Mouse (Mus musculus): ENCODE results near the gene Rchy1.
"Not testable (repeated sequence)": the region's sequence is repeated elsewhere in the genome, so short reads cannot be mapped to it uniquely, and the experiment has no call there.

Rchy1 gene

GRCm38 (mm10) chr5:91960606-91961254 is 2.1 kb downstream of the Rchy1 start:
- DNase-seq (ENCODE audit: extremely low read depth, low read depth, low spot score), result peak; percentile 68

- DNase-seq (ENCODE audit: extremely low read depth, low read depth, low spot score), result no peak
These were observed 2.9 kb downstream of the Rchy1 start for GRCm38 (mm10) chr5:91959986-91960385.

- DNase-seq (ENCODE audit: extremely low read depth, low read depth, low spot score), result no peak
These were observed 3.8 kb downstream of the Rchy1 start for GRCm38 (mm10) chr5:91959096-91959495.

- no peak for DNase-seq (ENCODE audit: extremely low read depth, low read depth, low spot score)
These were observed 5.7 kb downstream of the Rchy1 start for GRCm38 (mm10) chr5:91956991-91957760.

GRCm38 (mm10) chr5:91951404-91951803 is 11.5 kb downstream of the Rchy1 start:
- DNase-seq (ENCODE audit: extremely low read depth, low read depth, low spot score), result no peak

GRCm38 (mm10) chr5:91949441-91949840 is 13.4 kb downstream of the Rchy1 start:
- no peak for DNase-seq (ENCODE audit: extremely low read depth, low read depth, low spot score)

GRCm38 (mm10) chr5:91947008-91947407 is 15.9 kb downstream of the Rchy1 start:
- DNase-seq (ENCODE audit: extremely low read depth, low read depth, low spot score), result no peak

- not testable (repeated sequence) for DNase-seq (ENCODE audit: extremely low read depth, low read depth, low spot score)
These were observed 17.3 kb downstream of the Rchy1 start for GRCm38 (mm10) chr5:91945609-91946008.

GRCm38 (mm10) chr5:91913231-91913630 is 49.6 kb downstream of the Rchy1 start:
- no peak for DNase-seq (ENCODE audit: extremely low read depth, low read depth, low spot score)

GRCm38 (mm10) chr5:91911384-91912106 is 51.3 kb downstream of the Rchy1 start:
- no peak for DNase-seq (ENCODE audit: extremely low read depth, low read depth, low spot score)

GRCm38 (mm10) chr5:91910616-91911015 is 52.3 kb downstream of the Rchy1 start:
- DNase-seq (ENCODE audit: extremely low read depth, low read depth, low spot score), result no peak

GRCm38 (mm10) chr5:91909010-91909620 is 53.8 kb downstream of the Rchy1 start:
- DNase-seq (ENCODE audit: extremely low read depth, low read depth, low spot score), result no peak
